Mouse (Mus musculus) liver, postnatal 0 days (tissue): ENCODE data around the gene Pip4k2a.

Experiments
- CTCF ChIP-seq: sonication (generic); IDR thresholded peaks from 2 replicates; pipeline ENCODE4 v1.5.1; 2016; ENCODE audit warnings: antibody characterized with exemption, low read depth
- EP300 ChIP-seq: IDR thresholded peaks from 2 replicates; pipeline ENCODE4 v1.6.1; 2016; ENCODE audit warnings: antibody characterized with exemption, low read depth, mild to moderate bottlenecking

DNA sequence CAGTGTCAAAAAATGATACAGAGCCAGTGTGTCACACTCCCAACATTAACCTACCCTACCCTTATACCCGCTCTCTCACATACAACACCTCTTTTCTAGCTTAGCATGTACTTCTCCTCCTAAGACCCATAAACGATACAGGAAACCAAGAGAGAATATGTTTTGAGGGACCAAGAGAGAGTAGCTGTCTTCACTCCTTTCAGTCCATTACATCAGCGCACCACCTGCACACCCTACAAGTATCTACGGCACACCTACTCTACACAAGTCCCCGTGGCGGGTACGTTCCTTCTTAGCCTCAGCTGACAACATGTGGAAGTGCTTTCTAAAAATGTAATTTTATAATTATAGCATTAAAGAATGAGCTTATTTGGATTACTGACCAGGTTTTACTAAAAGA, 40.5 kb downstream of the Pip4k2a start:
- no peak for TF ChIP-seq EP300
- TF ChIP-seq CTCF, result no peak
